Mouse (Mus musculus) hindbrain, embryonic 10.5 days (tissue): ENCODE results near the gene Cspg4. TPM values are rescaled to one million over a fixed set of nuclear protein-coding genes. Genes with fewer than 3 reads are reported as not detected.

Experiments
- DNase-seq: peaks from one replicate; pipeline ENCODE4 v3.0.0-alpha.2; 2017; ENCODE audit warnings: low spot score
- H3K27ac ChIP-seq: fragments of 300-500 bp; sonication (generic); 2 replicates; pipeline ENCODE4 v1.5.1; 2016; ENCODE audit warnings: mild to moderate bottlenecking, moderate library complexity
- H3K27me3 ChIP-seq: fragments of 300-500 bp; sonication (generic); 2 replicates; pipeline ENCODE4 v1.6.1; 2016; ENCODE audit warnings: mild to moderate bottlenecking; ENCODE audit not compliant: poor library complexity, insufficient read depth, severe bottlenecking
- H3K36me3 ChIP-seq: fragments of 300-500 bp; sonication (generic); 2 replicates; pipeline ENCODE4 v1.6.1; 2016; ENCODE audit warnings: mild to moderate bottlenecking, moderate library complexity
- H3K4me1 ChIP-seq: fragments of 300-500 bp; sonication (generic); replicated peaks from 2 replicates; pipeline ENCODE4 v1.6.1; 2016; ENCODE audit warnings: mild to moderate bottlenecking
- H3K4me3 ChIP-seq: fragments of 300-500 bp; sonication (generic); 2 replicates; pipeline ENCODE4 v1.5.1; 2016; ENCODE audit warnings: mild to moderate bottlenecking, moderate library complexity
- H3K9me3 ChIP-seq: fragments of 300-500 bp; sonication (generic); 2 replicates; pipeline ENCODE4 v1.6.1; 2016; ENCODE audit warnings: mild to moderate bottlenecking, moderate library complexity
- WGBS: fragments of 180-500 bp; shearing (Covaris S2); methylation state at CpG from one replicate; pipeline ENCODE4 v1.1.7; 2016; 5-methylcytosine and 5-hydroxymethylcytosine counted together
- polyA plus RNA-seq: library from polyadenylated mRNA; unstranded; fragments of >200 nt; fragmentation: Nextera tagmentation; extraction: Ambion mirVana; gene quantifications from 2 replicates; pipeline ENCODE4 v1.2.1, GENCODE M21; 2016

The Cspg4 gene
- polyA plus RNA-seq, 1 experiment from 2014 or later: 2.0 TPM

DNA sequence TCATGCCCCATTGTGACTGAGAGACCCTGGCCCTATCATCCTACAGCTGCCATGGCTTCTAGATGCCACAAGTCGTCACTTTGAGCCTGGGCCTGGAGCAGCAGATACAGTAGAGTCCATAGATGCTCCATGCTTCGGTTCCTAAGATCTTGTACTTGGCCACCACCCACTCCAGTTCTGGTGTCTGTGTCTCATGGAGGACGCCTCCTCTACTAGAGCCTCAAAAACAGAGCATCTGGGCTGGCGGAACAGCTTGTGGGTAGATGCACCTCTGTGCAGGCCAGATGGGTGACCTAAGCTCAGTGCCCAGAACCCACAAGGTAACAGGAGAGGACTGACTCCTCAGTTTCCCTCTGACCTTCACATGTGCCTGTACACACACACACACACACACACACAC is 19.5 kb downstream of the Cspg4 start:
- Histone ChIP-seq H3K27me3 (0 out of 2 replicates have a peak, but pooled peaks cover 3% of the 10 kb centered on the region), H3K4me3 (no peak overlapping the region), H3K27ac (no peak overlapping the region), H3K36me3 (no peaks in the 10 kb centered on the region), H3K9me3 (no peaks in the 10 kb centered on the region), H3K4me1 (peaks cover 32% of the 10 kb centered on the region; the same call in 1 of the 2 replicates)
- 87% methylated on average over 4 of the region's 4 CpGs for WGBS
- DNase-seq: no peak

DNA sequence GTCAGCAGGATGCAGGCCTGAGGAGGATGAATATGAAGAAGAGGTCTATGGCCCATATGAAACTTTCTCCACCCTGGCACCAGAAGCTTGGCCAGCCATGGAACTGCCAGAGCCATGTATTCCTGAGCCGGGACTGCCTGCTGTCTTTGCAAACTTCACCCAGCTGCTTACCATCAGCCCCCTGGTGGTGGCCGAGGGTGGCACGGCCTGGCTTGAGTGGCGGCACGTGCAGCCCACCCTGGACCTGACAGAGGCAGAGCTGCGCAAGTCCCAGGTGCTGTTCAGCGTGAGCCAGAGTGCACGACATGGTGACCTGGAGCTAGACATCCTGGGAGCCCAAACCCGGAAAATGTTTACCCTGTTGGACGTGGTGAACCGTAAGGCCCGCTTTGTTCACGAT is 21.3 kb downstream of the Cspg4 start:
- Histone ChIP-seq H3K4me1 (peaks cover 32% of the 10 kb centered on the region), H3K36me3 (no peaks in the 10 kb centered on the region), H3K27me3 (peaks cover 11% of the 10 kb centered on the region; the same call in 1 of the 2 replicates), H3K4me3 (no peak overlapping the region), H3K9me3 (no peaks in the 10 kb centered on the region), H3K27ac (no peak overlapping the region; the same call in 1 of the 2 replicates)
- peak; percentile 60 for DNase-seq
- 66% methylated on average over 13 of the region's 13 CpGs for WGBS

DNA sequence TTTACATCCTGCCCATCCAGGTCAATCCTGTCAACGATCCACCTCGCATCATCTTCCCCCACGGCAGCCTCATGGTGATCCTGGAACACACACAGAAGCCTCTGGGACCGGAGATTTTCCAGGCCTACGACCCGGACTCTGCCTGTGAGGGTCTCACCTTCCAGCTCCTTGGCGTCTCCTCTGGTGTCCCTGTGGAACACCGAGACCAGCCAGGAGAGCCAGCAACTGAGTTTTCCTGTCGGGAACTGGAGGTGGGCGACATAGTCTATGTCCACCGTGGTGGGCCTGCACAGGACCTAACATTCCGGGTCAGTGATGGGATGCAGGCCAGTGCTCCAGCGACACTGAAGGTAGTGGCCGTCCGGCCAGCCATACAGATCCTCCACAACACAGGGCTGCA is 21.8 kb downstream of the Cspg4 start:
- H3K4me1 ChIP-seq: peaks cover 32% of the 10 kb centered on the region
- no peak overlapping the region for H3K4me3 ChIP-seq
- DNase-seq: no peak
- H3K36me3 ChIP-seq: no peaks in the 10 kb centered on the region
- no peaks in the 10 kb centered on the region for H3K9me3 ChIP-seq
- no peak overlapping the region for H3K27ac ChIP-seq
- WGBS: 94% methylated on average over 15 of the region's 15 CpGs
- peaks cover 13% of the 10 kb centered on the region; the same call in 1 of the 2 replicates for H3K27me3 ChIP-seq

DNA sequence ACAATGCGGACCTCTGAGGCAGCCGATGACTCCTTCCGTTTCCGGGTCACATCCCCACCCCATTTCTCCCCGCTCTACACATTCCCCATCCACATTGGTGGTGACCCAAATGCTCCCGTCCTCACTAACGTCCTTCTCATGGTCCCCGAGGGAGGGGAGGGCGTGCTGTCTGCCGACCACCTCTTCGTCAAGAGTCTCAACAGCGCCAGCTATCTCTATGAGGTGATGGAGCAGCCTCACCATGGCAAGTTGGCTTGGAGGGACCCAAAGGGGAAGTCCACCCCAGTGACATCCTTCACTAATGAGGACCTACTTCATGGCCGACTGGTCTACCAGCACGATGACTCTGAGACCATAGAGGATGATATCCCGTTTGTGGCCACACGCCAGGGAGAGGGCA is 22.7 kb downstream of the Cspg4 start:
- H3K36me3 ChIP-seq: no peaks in the 10 kb centered on the region
- WGBS: 95% methylated on average over 16 of the region's 16 CpGs
- H3K4me3 ChIP-seq: no peak overlapping the region
- H3K27ac ChIP-seq: no peak overlapping the region
- no peak for DNase-seq
- H3K27me3 ChIP-seq: peaks cover 23% of the 10 kb centered on the region
- H3K9me3 ChIP-seq: no peaks in the 10 kb centered on the region
- peaks cover 27% of the 10 kb centered on the region for H3K4me1 ChIP-seq

DNA sequence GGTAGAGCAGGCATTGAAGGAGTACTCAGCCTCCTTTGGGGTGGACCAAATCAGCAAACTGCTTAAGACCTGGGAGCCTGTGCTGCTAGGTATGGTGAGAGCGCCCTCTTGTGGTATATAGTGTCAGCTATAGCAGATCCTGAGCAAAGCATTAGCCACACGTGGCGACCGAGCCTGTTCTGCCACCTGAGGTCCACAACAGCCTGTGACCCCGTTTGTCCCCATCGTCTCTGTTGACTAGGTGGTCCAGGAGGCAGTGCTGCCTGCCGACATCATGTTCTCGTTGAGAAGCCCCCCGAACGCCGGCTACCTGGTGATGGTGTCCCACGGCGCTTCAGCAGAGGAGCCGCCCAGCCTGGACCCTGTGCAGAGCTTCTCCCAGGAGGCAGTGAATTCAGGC is 25.0 kb downstream of the Cspg4 start:
- no peaks in the 10 kb centered on the region for H3K9me3 ChIP-seq
- peak; percentile 74 for DNase-seq
- peak overlapping the region; percentile 45 for H3K4me3 ChIP-seq
- peaks cover 35% of the 10 kb centered on the region for H3K4me1 ChIP-seq
- WGBS: 6% methylated on average over 14 of the region's 14 CpGs
- H3K27me3 ChIP-seq: peaks cover 28% of the 10 kb centered on the region
- H3K27ac ChIP-seq: 0 out of 2 replicates have a peak overlapping the region, but pooled peaks have one; percentile 35
- H3K36me3 ChIP-seq: no peaks in the 10 kb centered on the region

DNA sequence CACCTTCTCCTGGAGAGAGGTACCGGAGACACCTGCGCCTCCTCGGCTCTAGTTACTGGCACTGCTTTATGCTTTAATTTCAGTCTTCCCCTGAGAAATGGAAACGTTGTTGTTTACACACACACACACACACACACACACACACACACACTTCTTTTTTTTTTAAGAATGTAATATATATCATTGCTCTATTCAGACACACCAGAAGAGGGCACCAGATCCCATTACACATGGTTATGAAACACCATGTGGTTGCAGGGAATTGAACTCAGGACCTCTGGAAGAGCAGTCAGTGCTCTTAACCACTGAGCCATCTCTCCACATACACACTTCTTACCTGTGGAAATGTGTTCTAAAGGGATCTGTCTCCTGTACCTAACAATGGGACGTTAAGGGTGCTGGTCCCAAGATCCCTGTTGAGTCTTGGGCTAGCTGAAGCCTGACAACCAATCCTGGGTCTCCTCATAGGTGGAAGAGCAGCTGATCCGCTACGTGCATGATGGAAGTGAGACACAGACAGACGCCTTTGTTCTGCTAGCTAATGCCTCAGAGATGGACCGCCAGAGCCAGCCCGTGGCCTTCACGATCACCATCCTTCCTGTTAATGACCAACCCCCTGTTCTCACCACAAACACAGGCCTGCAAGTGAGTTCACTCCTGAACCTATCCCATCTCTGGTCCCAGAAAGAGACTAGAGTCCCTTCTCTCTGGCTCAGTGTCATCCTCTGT is 25.9 kb downstream of the Cspg4 start:
- 74% methylated on average over 11 of the region's 11 CpGs for WGBS
- Histone ChIP-seq H3K4me3 (peak overlapping the region; percentile 45; the same call in 1 of the 2 replicates), H3K36me3 (no peaks in the 10 kb centered on the region), H3K27me3 (peaks cover 28% of the 10 kb centered on the region), H3K9me3 (no peaks in the 10 kb centered on the region), H3K4me1 (peaks cover 30% of the 10 kb centered on the region), H3K27ac (no peak overlapping the region)
- DNase-seq: no peak

DNA sequence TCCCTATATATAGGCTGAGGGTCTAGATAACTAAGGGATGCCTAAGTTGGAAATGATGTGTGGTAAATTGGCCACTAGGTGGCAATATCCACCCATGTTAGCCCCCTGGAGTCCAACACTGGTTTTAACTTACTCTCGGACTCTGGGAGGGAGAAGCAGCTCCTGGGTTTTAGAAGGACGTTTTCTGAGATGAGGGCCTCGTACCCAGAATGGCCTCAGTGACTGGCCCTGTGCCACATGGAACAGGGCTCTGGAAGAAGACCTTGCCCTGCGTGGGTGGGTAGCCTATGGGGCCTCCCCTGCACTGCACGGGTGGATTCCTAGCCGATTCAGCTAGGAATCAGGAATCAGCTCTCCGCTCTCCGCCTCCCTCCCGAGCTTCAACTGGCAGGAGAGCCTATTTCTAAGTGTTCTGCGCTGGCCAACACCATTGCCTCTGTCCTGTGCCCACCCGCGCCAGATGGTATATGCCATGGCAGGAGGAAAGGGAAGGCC is 26.7 kb downstream of the Cspg4 start:
- Histone ChIP-seq H3K4me3 (peak overlapping the region; percentile 30), H3K36me3 (no peaks in the 10 kb centered on the region), H3K27ac (peak overlapping the region; percentile 54), H3K27me3 (peaks cover 28% of the 10 kb centered on the region), H3K4me1 (peaks cover 30% of the 10 kb centered on the region), H3K9me3 (no peaks in the 10 kb centered on the region)
- 32% methylated on average over 12 of the region's 12 CpGs for WGBS
- DNase-seq: peak; percentile 75

DNA sequence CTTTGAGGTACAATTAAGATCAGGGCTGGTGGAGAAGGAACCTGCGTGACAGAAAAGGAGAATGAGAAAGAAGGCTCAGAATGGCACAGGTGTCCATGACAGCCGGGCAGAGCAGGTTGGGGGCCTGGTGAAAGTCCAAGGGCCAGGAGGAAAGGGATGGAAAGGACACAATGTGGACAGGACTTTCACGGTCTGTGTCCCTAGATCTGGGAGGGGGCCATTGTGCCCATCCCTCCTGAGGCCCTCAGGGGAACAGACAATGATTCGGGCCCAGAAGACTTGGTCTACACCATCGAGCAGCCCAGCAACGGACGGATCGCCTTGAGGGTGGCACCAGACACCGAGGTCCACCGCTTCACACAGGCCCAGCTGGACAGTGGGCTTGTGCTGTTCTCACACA is 27.3 kb downstream of the Cspg4 start:
- Histone ChIP-seq H3K36me3 (no peaks in the 10 kb centered on the region), H3K4me3 (no peak overlapping the region), H3K27me3 (peaks cover 28% of the 10 kb centered on the region), H3K9me3 (no peaks in the 10 kb centered on the region), H3K27ac (no peak overlapping the region), H3K4me1 (peaks cover 32% of the 10 kb centered on the region)
- WGBS: 80% methylated on average over 10 of the region's 10 CpGs
- no peak for DNase-seq

DNA sequence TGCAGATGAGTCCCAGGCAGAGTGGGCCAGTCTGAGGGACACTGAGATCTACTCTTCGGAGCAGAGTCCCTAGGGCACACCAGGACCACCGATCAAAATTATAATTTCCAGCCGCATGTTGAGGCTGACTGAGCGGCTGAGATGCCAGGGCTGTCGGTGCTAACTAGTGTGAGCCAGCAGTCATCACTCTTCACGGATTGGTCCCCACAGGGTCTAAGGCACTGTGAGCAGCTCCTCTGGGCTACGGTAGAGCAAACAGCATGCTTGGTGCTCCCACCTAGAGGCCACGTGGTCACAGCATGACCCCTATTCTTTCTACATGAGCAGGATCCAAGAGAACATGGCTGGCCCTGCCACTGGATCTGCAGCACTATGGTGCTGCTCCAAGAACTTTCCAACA is 28.5 kb downstream of the Cspg4 start:
- H3K27me3 ChIP-seq: peaks cover 28% of the 10 kb centered on the region
- WGBS: 69% methylated on average over 8 of the region's 8 CpGs
- no peaks in the 10 kb centered on the region for H3K9me3 ChIP-seq
- H3K4me1 ChIP-seq: peaks cover 34% of the 10 kb centered on the region
- peak overlapping the region; percentile 71 for H3K27ac ChIP-seq
- no peaks in the 10 kb centered on the region for H3K36me3 ChIP-seq
- no peak for DNase-seq
- H3K4me3 ChIP-seq: no peak overlapping the region

DNA sequence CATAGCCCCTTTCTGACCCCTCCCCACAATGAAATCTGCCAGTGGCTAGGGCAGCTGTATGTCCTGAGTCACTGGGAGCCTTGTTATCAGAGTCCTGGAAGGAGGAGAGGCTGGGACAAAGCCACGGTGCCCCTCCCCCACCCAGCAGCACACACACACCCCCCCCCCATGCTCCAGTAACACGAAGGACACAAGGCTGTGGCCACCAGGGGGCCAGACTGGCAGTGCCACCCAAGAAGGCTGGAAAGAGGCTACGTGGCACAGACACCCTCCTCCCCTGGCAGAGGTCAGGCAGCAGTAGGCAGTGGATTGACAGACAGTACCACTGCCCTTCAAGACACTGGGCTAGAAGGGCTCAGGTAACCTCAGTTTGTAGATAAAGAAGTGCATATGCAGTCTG is 29.2 kb downstream of the Cspg4 start:
- H3K4me3 ChIP-seq: no peak overlapping the region

DNA sequence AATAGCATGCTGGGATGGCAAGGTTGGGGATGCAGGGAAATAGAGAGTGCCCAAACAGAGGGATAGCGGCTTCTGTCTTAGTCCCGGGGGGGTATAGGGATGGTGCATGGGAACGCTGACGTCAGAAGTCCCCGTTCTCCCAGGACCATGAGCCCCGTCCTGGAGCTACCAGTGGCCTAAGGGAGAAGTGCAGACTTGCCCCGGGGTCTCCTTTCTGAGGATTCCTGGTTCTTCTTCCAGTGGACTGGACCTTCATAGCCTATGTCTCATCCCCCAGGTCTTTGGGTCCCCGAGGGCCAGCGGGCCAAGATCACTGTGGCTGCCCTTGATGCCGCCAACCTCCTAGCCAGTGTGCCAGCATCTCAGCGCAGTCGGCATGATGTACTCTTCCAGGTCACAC is 31.9 kb downstream of the Cspg4 start:
- Histone ChIP-seq H3K9me3 (no peaks in the 10 kb centered on the region), H3K36me3 (no peaks in the 10 kb centered on the region), H3K27me3 (peaks cover 13% of the 10 kb centered on the region), H3K4me1 (peaks cover 47% of the 10 kb centered on the region), H3K4me3 (no peak overlapping the region), H3K27ac (no peak overlapping the region)
- DNase-seq: no peak
- WGBS: 92% methylated on average over 12 of the region's 12 CpGs

More for the DNA sequence above, 29.2 kb downstream of the Cspg4 start:
- peak; percentile 17 for DNase-seq
- Histone ChIP-seq H3K27me3 (peaks cover 28% of the 10 kb centered on the region), H3K36me3 (no peaks in the 10 kb centered on the region), H3K27ac (peak overlapping the region; percentile 71), H3K9me3 (no peaks in the 10 kb centered on the region), H3K4me1 (peaks cover 38% of the 10 kb centered on the region)
- WGBS: 15% methylated on average over 3 of the region's 3 CpGs

DNA sequence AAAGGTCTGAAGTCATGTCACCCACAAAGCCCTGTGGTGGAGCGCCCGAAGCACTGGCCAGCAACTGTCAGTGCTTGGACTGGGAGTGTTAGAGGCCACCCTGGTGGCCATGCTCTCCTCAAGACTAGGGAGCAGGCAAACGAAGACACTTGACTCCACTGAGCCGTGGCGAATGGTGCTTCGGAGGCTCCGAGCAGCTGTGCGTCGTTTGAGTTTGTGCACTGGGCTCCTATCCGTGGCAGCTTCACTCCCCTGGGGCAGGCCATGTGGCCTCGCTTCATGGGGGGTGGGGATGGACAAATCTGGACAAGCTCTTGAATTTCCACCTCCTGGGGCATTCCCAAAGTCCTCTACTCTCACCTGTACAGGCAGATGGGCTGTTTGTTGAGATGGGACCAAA is 34.6 kb downstream of the Cspg4 start:
- no peaks in the 10 kb centered on the region for H3K36me3 ChIP-seq
- 68% methylated on average over 11 of the region's 11 CpGs for WGBS
- no peak overlapping the region for H3K27ac ChIP-seq

DNA sequence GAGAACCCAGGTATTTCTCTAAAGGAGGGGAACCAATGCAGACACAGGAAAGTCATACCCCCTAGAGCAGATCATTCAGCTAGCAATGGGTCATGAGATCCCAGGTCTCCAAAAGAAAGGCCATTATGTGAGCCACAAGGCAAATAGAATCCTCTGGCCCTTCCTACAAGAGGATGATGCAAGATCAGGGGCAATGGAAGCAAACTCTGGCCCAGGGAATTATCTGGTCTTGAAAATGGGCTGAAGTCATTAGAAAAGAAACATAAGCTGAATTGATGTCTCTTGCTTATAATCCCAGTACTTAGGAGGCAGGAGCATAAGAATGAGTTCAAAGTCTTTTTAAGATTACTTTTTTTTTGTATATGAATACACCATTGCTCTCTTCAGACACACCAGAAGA is 35.2 kb downstream of the Cspg4 start:
- H3K9me3 ChIP-seq: no peaks in the 10 kb centered on the region
- H3K27ac ChIP-seq: no peak overlapping the region
- H3K4me1 ChIP-seq: peaks cover 27% of the 10 kb centered on the region
- H3K4me3 ChIP-seq: no peak overlapping the region
- H3K27me3 ChIP-seq: no peaks in the 10 kb centered on the region
- no peak for DNase-seq
- no peaks in the 10 kb centered on the region for H3K36me3 ChIP-seq

More for the DNA sequence above, 34.6 kb downstream of the Cspg4 start:
- Histone ChIP-seq H3K9me3 (no peaks in the 10 kb centered on the region), H3K4me1 (peaks cover 27% of the 10 kb centered on the region), H3K27me3 (no peaks in the 10 kb centered on the region), H3K4me3 (no peak overlapping the region)
- no peak for DNase-seq
